Mouse (Mus musculus) megakaryocyte-erythroid progenitor cell, adult 5-6 weeks (primary cell): ENCODE measurements at regions not wholly inside any gene's neighbourhood (a gene's known extent, or its start where the extent isn't known, plus 50 kb on each side); places are given as distances from the start of the nearest gene placed in this dataset.

ENCODE experiments used
- ATAC-seq: replicated peaks from 2 replicates; pipeline ENCODE4 v1.8.0; 2016; ENCODE audit warnings: mild to moderate bottlenecking, inconsistent platforms; ENCODE audit not compliant: severe bottlenecking, poor library complexity, low FRiP score, low TSS enrichment

DNA sequence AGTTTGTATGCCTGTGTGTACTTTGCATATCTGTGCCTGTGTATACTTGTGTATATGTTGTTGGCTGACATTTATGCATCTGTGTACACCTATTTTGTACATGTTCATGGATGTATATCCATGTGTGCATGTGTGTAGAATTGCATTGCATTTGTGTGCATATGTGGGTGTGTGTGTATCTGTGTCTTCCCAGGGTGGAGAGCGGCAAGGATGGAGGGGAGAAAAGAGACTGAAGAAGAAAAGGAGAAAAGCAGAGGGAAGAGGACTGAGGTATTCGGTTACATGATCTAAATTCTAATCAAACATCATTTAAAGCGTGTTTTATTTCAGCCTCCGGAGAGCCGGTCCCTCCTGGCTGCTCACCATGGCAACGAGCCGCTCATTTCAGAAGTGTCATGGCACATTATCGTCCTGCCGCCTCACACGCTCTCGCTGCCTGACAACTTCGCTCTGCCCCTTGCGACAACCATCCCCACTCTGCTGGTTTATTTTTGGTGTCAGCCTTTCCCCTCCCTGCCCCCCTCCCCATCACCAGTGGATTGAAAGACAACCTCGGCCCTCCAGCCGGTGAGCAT lies 58.6 kb downstream of the Mrm1 start:
- no peak for ATAC-seq

DNA sequence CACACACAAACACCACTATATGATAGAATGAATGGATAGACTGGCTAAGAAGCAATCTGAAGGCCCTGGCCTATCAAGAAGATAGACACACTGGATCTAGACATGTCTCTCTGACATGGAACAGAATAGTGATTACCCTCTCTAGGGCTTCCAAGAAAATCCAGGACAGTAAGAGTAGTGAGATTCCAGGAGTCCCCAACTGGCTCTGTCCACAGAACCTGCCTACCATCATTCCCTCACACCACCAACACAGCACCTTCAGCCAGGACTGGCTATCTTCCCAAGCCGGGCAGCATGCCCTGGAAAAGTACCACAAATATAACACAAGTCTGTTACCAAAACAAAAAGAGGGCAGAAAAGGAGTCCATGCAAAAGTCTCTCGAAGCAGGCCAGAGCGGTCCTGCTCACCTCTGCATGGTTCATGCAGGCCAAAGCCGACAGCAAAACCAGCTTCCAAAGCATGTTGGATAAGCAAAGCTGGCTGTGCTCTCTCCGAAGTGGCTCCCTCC lies 59.8 kb downstream of the Mrm1 start:
- ATAC-seq = no peak

DNA sequence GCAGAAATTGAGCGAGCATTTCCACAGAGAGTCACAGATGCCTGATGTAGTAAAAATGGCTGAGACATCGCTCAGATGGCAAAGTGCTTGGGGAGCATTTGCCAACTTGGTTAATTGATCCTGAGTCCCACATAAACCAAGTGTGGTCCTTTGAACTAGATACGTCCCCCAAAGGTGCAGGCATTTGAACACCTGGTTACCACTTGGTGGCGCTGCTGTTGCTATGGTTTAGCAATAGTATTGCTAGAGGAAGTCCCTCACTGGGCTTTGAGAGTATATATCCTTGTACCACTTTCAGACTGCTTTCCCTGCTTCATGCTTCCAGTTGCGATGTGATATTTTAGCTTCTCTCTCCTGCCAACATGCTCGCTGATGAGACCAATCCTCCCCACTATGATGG lies 67.3 kb downstream of the Mrm1 start:
- ATAC-seq = no peak

DNA sequence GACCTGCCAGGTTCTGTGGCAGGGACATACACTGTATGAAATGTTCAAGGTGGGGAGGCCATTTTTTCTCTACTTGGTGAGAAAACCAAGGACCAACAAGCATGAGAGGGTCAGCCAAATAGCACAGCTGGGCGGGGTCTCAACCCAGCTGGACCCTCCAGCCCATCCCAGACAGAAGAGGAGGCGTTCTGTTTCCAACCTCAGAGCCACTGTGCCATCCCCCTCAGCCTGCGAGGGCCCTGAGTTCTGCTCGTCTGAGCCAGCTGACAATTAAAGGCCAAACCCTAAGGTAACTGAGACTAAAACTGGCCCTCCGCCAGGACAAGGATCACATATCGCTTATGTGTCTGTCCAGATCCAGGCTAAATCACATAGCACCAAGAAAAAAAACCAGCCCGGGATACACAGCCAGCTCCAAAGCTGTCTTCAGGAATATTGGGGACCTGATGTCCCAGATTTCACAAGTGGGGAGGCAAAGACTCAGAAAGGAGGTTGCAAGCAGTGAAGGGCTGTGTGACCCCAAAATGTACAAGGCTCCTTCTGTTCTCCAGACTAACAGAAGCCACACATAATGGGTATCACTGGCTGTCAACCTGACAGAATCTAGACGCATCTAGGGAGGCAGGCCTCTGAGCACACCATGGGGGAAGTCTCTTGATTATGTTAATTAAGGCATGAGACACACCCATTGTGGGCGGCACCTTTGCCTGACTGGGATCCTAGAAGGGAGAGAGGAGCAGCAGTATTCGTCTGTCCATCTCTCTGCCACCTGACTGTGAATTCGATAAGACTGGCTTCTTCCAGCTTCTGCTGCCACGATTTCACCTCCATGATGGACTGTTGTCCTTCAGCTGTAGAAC lies 69.6 kb downstream of the Mrm1 start:
- 0 out of 2 replicates have a peak, but pooled peaks have one; percentile 41 for ATAC-seq

DNA sequence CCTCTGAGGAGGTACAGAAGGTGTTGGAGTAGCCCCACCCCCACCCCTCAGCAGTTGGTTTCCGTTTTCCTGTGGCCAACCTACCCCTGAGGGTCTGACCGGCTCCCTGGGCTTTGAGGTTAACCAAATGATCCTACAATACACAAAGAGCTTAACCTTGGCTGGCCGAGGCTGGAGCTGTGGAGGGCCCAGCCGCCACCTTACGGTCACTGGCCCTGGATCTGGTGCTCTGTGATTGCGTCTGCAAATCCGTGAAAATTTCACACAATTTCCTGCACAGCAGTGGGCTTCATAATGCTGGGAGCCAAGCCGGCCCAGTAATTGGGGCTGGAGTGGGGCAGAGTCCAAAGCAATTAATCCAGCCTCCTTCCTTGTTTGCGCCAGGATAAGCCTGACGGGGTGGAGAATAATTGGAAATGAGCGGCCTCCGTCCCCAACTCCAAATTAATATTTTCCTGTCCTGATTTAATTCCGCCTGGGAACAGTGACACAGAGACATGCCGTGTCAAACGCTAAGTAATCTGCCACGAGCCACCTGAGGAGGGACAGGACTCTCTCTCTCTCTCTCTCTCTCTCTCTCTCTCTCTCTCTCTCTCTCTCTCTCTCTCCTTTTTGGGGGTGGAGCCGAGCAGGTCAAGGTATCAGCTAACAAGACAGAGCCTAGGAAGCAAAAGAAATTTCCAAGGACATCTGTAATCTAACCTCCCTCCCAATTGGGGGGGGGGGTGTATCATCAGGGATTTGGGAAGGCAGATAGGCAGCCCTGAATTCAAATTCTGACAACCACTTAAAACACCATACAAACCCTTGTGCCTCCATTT lies 80.3 kb downstream of the Mrm1 start:
- ATAC-seq = no peak

DNA sequence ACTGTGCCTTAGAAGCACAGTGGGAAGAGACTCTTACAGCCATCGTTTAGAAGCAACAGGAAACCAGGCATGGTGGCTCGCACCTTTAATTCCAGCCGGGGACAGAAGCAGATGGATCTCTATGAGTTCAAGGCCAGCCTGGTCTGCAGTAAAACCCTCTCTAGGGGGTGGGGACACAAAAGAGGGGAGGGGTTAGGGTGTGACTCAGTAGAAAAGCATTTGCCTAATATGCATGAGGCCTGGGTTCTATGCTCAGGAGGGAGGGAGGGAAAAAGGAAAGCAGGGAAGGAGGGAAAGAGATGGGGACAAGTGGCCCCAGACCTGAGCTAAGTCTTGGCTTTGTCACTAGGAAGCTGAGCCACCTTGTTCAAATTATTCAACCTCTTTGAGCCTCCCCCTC lies 81.2 kb downstream of the Mrm1 start:
- no peak for ATAC-seq

DNA sequence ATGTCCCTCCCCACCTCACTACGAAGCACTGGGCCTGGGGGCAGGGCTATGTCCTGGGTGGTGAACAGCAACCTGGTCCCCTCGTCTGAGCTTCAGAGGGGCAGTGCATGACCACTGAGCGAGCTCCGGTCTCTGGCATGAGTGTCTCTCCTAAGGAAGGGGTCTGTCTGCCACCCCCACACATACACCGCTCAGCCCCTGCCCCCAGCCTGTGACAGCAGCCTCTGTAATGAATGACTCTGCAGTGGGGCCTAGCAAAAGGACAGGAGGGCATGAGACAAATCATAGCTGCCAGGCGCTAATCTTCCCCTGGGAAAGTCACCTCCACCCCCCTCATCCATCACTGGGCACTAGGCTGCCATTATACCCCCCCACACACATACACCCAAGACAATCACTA lies 87.4 kb downstream of the Mrm1 start:
- ATAC-seq = no peak

DNA sequence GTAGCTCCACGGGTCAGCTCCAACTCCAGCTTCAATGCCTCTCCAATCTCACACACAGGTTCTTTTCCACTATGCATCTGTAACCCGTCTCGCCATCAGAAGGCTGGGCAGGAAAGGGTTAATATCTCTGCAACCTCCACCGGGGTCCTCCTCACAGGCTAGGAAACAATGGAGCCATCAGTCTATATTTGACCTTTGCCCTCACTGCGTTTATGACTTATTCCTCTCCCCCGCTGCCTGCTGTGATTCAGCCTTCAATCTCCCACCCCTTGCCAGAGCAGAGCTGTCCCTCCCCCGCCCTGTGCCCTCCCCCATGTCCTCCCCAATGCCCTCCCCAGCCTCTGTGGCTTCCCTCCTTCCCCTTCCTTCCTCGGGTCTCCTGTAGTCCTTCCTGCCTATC lies 89.1 kb downstream of the Mrm1 start:
- ATAC-seq = no peak

DNA sequence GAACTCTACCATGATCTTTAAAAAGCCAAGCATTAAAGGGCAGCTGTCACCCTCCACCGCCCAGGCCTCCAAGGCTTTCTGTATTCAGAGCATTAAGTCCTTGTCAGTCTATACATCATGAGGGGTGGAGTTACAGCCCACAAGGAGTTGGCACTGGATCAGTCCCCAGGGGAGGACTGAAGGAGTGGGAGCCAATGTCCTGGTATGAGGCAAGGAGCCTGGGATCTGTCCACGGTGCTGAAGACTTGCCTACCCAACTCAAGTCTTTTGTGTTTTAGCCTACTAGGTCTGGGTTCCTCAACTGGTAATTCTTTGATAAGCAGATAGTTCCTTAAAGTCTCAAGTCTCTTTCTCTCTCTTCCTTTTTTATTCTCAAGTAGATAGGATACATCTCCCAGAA lies 90.1 kb downstream of the Mrm1 start:
- peak; percentile 65 for ATAC-seq

DNA sequence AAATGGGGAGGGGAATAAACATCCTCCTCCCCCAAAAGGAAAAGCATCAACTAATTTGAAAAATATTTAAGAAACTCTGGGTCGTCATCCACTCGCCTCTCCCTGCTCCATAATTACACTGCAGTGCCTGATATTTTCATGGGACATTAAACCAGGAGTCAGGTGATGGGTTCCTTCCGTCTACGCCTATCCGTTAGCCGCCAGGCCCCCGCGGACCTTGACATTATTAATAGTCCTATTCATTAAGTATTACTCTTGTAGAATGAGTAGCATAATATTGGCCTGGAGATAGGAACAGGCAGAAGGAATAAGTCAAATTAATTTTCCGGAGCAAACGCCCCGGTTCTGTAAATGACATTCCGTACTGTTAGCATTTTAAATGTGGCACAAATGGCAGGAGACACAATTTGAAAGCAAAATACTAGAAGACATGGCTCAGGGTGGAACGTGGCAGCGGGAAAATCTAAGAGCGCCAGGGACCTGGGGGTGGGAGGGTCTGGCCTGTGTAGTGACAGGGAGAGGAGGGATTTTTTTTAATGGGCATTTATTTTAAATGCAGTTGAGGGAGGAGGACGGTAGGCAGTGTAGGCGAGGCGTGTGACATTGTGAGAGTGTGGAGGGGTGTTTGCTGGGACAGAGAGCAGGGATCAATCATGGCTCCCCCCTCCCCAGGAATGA lies 93.2 kb downstream of the Mrm1 start:
- ATAC-seq = no peak

DNA sequence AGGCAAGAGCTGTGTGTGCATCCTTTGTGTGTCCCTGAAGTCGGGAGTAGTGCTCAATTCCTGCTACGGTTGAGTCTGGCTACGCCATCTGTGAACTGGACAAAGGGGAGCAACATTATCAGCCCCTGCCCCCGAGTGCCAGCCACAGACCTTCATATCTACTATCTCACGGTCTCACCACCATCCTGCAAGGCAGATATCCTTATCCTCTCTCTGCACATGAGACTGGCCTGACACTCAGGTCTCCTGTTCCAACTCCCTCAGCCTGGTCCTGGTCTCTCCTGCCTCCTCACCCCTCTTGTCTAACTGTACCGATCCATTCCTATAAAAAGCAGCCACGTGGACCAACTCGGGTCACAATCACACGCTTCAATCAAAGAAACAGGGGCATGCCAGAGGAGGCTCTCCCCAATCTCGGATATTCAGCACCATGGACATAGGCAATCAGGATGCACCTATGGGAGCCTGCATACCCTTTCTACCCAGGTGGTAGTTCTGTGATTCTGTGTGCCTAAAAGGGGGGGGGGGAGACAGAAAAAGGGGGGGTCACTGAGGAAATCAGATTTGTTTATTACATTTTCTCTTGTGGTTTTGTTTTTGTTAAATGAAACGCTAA lies 94.0 kb downstream of the Mrm1 start:
- ATAC-seq = peak; percentile 44; the same call in 1 of the 2 replicates

DNA sequence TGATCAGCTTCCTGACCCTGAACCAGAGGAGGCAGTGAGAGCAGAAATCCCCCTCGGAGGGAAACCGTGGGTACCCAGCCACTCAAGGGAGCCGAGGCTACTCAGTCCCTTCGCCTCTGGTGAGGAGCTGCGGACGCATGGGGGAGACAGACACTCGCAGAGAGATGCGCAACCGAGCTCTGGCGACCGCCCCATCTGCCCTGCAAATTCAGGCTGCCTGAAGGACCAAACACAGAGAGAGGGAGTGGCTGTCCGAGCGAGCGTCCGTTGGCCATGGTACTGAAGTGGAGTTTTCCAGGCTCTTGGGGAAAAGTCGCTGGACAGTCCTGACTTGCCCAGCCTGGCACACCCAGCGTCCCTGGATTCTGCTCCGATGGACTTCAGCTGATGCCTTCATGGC lies 95.2 kb downstream of the Mrm1 start:
- ATAC-seq = peak; percentile 33; the same call in 1 of the 2 replicates

DNA sequence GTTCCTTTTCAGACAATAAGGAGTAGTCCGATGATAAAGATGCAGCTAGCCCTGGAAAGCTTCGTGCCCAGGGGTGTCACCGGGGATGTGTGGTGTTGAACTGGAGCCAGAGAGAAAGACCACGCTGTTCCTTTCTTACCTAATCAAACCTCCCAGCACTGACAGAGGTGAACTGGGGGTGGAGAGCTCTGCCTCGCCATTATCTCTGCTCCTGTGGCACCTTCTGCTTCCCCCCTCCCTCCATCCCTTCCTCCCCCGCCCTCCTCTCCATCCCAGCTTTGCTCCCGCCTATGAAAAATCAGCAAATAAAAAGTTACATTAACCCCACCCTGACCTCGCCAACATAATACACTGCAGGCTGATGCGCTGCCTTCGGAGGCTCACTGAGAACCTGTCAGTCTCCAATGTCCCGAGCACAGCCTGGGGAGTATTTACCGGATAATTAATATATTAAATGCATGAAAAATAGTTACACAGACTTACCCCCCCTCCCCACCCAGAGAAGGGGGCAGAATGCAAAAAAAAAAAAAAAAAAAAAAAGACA lies 96.6 kb downstream of the Mrm1 start:
- no peak for ATAC-seq

DNA sequence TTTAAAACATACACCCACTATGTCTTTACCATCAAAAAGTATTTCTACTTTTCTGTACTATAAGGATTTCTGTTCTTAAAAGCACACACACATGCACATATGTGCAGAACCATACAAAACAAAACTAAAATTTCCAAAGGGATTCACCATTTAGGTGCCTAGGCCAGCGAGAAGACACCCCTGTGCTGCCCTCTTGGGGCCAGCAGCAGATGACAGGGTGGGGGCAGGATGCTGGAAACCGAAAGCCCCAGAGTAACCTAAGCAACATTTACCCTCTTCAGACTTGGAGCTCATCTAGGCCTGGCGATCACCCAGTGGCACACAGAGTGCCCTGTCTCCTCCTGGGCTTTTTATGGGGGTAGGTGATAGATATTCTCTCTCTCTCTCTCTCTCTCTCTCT lies 97.3 kb downstream of the Mrm1 start:
- peak; percentile 69 for ATAC-seq

DNA sequence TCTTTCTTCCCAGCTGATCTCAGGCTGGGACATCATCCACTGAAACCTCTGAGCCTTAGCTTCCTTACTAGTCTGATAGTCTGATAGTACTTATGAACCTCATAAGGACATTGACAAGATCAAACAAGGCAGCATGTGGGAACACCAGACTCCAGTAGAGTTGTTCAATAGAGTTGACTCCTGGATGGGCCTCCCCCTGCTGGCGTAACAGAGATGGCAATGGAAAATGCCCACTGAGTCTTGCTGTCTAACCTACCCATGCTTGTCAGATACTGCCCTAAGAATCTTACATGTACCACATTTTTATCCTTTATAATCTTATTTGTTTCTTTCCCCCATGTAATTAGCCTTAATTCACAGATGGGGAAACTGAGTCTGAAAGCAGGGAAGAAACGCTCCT lies 98.2 kb downstream of the Mrm1 start:
- no peak for ATAC-seq

DNA sequence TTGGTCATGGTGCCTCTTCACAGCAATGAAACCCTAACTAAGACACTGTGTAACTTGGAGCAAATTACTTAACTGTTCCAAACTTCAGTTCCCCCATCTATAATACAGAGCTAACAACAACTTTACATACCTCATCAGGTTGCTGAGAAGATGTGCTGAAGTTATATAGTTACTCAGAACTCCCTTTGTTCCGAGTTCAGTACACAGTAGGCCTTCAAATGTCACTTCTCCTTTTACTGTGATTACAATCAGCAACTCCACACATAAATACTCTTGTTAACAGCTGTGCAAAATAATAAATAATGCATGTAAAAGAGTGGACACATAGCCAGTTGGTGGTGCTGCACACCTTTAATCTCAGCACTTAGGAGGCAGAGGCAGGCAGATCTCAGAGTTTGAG lies 99.5 kb downstream of the Mrm1 start:
- no peak for ATAC-seq

DNA sequence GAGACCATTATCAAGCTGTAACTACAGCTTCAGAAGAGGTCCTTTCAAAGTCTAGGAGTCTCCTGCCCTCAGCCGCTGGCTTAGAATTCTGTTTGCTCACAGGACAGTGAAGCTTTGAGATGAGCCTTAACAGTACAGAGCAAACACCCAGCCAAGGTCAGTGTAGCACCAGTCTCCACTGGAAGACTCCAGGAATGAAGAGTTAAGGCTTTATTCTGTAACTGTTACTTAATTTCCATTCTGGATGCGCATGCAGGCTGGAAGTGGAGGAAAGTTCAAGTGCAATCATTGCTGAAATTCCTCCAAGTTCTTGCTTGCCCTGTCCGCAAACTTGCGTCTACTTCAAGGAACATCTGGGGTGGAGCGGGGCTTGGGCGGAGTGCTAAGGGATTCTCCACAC lies 106.6 kb downstream of the Mrm1 start:
- ATAC-seq = no peak

DNA sequence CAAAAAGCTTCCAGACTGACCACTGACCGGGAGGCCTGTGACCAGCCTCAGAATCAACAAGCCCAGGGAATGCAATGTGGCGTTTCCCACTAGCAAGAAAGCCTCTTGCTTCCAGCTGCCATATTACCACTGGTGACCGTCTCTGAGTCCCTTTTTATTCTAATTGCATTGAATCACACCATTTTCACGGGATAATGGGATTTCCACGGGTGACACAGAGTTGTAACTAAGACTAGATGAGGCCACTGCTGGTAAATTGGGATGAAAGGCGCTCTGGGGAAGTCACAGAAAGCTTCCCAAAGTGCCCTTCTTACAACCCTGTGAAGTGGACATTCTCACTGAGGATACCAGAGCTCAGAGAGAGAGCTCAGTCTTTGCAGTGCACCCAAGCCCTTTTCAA lies 107.4 kb downstream of the Mrm1 start:
- ATAC-seq = no peak

DNA sequence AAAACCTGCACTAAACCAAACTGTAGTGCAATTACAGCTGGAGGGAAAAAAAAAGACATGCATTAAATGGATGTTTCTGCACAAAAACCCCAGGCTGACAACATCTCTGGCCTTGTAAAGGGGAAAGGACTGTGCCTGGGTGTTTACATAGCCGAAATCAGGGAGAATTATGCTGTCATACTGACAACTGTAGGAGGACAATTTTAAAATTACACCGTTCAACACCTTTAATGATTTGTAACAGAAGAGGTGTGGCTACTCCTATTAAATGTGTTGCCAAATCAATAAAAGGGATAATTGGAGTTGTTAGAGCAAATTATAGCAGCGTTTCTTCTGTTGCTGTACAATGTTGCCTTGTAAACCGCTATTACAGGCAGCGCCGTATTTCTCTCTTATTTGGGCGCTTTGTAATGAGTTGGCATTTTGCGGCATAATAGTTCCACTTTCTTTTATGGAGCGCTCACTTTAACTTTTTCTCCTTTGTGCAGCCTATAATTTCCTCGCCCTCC lies 111.0 kb downstream of the Mrm1 start:
- ATAC-seq = no peak
